Mouse (Mus musculus) CD4-positive, CD25-positive, alpha-beta regulatory T cell, adult 4 months (primary cell): ENCODE measurements around the gene Syn2. TPM values are rescaled to one million over a fixed set of nuclear protein-coding genes. Genes with fewer than 3 reads are reported as not detected.
A peak's percentile ranks its signal among the peaks of the same experiment; 100 is the strongest.
"Not testable (repeated sequence)": the region's sequence is repeated elsewhere in the genome, so short reads cannot be mapped to it uniquely, and the experiment has no call there.

ENCODE experiments used
- ATAC-seq: one replicate; pipeline ENCODE4 v1.8.0; 2017
- polyA plus RNA-seq, 2 experiments: library from polyadenylated mRNA; unstranded; fragments of 100-300 nt; shearing (Covaris generic); gene quantifications; one replicate each; pipeline ENCODE4 v1.2.1; 2017

Gene Syn2
- polyA plus RNA-seq, 2 experiments from 2014 or later: not detected

GRCm38 (mm10) chr6:115178826-115179225, 44.1 kb downstream of the Syn2 start:
- ATAC-seq: no peak

GRCm38 (mm10) chr6:115181094-115181493, 46.4 kb downstream of the Syn2 start:
- no peak for ATAC-seq

- ATAC-seq: no peak
These were observed 56.4 kb downstream of the Syn2 start for GRCm38 (mm10) chr6:115191111-115191510.

GRCm38 (mm10) chr6:115200753-115201152, 66.1 kb downstream of the Syn2 start:
- no peak for ATAC-seq

- no peak for ATAC-seq
These were observed 68.3 kb downstream of the Syn2 start for GRCm38 (mm10) chr6:115203029-115203428.

GRCm38 (mm10) chr6:115210187-115210586, 75.5 kb downstream of the Syn2 start:
- no peak for ATAC-seq

- ATAC-seq: no peak
These were observed 76.1 kb downstream of the Syn2 start for GRCm38 (mm10) chr6:115210820-115211219.

- ATAC-seq: no peak
These were observed 77.6 kb downstream of the Syn2 start for GRCm38 (mm10) chr6:115212132-115212903.

GRCm38 (mm10) chr6:115213129-115213528, 78.4 kb downstream of the Syn2 start:
- no peak for ATAC-seq

GRCm38 (mm10) chr6:115221215-115221641, 86.5 kb downstream of the Syn2 start:
- no peak for ATAC-seq

- no peak for ATAC-seq
These were observed 90.8 kb downstream of the Syn2 start for GRCm38 (mm10) chr6:115225519-115225918.

- no peak for ATAC-seq
These were observed 92.3 kb downstream of the Syn2 start, which contains the start of gene Gm17482 for GRCm38 (mm10) chr6:115227043-115227442. TSS of gene Gm17482 (plus strand) at chr6:115227343.

GRCm38 (mm10) chr6:115227529-115227928, 92.8 kb downstream of the Syn2 start:
- peak; percentile 72 for ATAC-seq

- no peak for ATAC-seq
These were observed 95.9 kb downstream of the Syn2 start for GRCm38 (mm10) chr6:115230557-115230956.

GRCm38 (mm10) chr6:115231836-115232235, 97.1 kb downstream of the Syn2 start:
- ATAC-seq: no peak

GRCm38 (mm10) chr6:115232562-115232961, 97.9 kb downstream of the Syn2 start:
- ATAC-seq: no peak

GRCm38 (mm10) chr6:115238031-115239027, 103.6 kb downstream of the Syn2 start:
- ATAC-seq: no peak

GRCm38 (mm10) chr6:115239335-115239734, 104.6 kb downstream of the Syn2 start:
- ATAC-seq: no peak

- not testable (repeated sequence) for ATAC-seq
These were observed 105.7 kb downstream of the Syn2 start for GRCm38 (mm10) chr6:115240431-115240830.

GRCm38 (mm10) chr6:115241131-115241699, 106.5 kb downstream of the Syn2 start:
- ATAC-seq: no peak

GRCm38 (mm10) chr6:115241939-115242338, 107.2 kb downstream of the Syn2 start:
- ATAC-seq: no peak

- ATAC-seq: no peak
These were observed 109.5 kb downstream of the Syn2 start for GRCm38 (mm10) chr6:115244222-115244621.

- ATAC-seq: no peak
These were observed 110.9 kb downstream of the Syn2 start for GRCm38 (mm10) chr6:115245500-115246058.
